Mouse (Mus musculus) kidney, adult 2 months (tissue): ENCODE data around the gene Mlh1.

Experiments
- CTCF ChIP-seq: fragments of 200-500 bp; conservative IDR thresholded peaks from 2 replicates; pipeline ENCODE4 v1.5.1; 2011; ENCODE audit warnings: low read depth, mild to moderate bottlenecking, control low read depth, low read length, moderate library complexity, mixed read lengths; ENCODE audit not compliant: insufficient read depth, insufficient read length
- POLR2A ChIP-seq: fragments of 200-500 bp; IDR thresholded peaks from one replicate; pipeline ENCODE4 v1.6.1; 2011; ENCODE audit warnings: low read depth, low read length, control low read depth

GRCm38 (mm10) chr9:111221580-111221979 lies 50.0 kb downstream of the Mlh1 start:
- TF ChIP-seq CTCF = no peak
- TF ChIP-seq POLR2A = no peak
